Mouse (Mus musculus): ENCODE measurements around the gene Trp53inp2. TPM values are rescaled to one million over a fixed set of nuclear protein-coding genes. Genes with fewer than 3 reads are reported as not detected.

Trp53inp2 gene
- total and polyA plus RNA-seq, 3 experiments, result 2.7 to 7.0 TPM; not detected in 1

DNA sequence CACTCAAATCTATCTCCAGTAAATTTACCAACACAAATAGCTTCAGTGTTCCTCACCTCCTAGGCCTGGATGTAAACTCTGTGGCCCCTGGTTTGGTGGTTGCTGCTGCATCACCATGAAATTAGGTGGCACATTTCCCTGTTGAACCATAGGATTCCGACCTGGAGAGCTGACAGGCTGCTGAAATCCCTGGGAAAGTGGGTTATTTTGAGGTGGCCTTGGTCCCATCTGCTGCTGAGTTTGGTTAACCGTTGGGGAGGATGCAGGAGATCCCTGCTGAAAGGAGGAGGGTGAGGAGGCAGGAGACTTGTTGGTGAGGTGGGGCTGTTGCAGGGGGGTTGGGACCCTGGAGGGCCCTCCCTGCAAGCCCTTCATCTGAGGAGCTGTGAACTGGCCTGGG, 40.1 kb downstream of the Trp53inp2 start:
- Histone ChIP-seq H3K27ac (ENCODE audit: control insufficient read depth, low read depth, low read length) (no peak overlapping the region), H3K9me3 (replicated peaks; ENCODE audit: insufficient read depth, low read length) (no peaks in the 10 kb centered on the region), H3K9ac (ENCODE audit: control insufficient read depth, low read depth, low read length, poor library complexity, severe bottlenecking) (no peak overlapping the region), H3K79me2 (ENCODE audit: control insufficient read depth, insufficient read depth, low read length, poor library complexity) (no peaks in the 10 kb centered on the region), H3K36me3 (ENCODE audit: control insufficient read depth in 1 of 2, insufficient read depth in 2 of 2, low read length in 2 of 2) (peaks cover 0 to 19% of the 10 kb centered on the region in 2 experiments; a peak in 2 of 4 replicates), H3K27me3 (ENCODE audit: control insufficient read depth in 1 of 2, insufficient read depth in 2 of 2, low read length in 2 of 2) (no peaks in the 10 kb centered on the region), H3K4me1 (ENCODE audit: control insufficient read depth in 1 of 2, insufficient read depth in 2 of 2, low read length in 2 of 2) (no peaks in the 10 kb centered on the region), H3K4me3 (ENCODE audit: control insufficient read depth in 1 of 2, insufficient read depth in 1 of 2, low read depth in 2 of 2, low read length in 2 of 2) (no peak overlapping the region)
- no peak for DNase-seq (ENCODE audit: low read depth, low spot score)
- no peak for TF ChIP-seq USF1 (IDR thresholded peaks at IDR 0.05; ENCODE audit: low read depth, low read length)
- TF ChIP-seq GABPA (IDR thresholded peaks at IDR 0.05; ENCODE audit: low read depth, low read length), result no peak
- no peak for TF ChIP-seq RAD21 (IDR thresholded peaks at IDR 0.05; ENCODE audit: low read depth, low read length)
- no peak for TF ChIP-seq POLR2A (IDR thresholded peaks at IDR 0.05; ENCODE audit: control insufficient read depth in 1 of 2, insufficient read depth in 1 of 2, low read depth in 1 of 2, low read length in 2 of 2, poor library complexity in 1 of 2)
- TF ChIP-seq POLR2AphosphoS2 (IDR thresholded peaks at IDR 0.05; ENCODE audit: low read length), result no peak
- TF ChIP-seq NRF1 (IDR thresholded peaks at IDR 0.05; ENCODE audit: insufficient read depth, low read depth, low read length, poor library complexity, severe bottlenecking), result no peak
- no peak for TF ChIP-seq TBP (IDR thresholded peaks at IDR 0.05; ENCODE audit: low read depth, low read length)
- no peak for TF ChIP-seq MAZ (IDR thresholded peaks at IDR 0.05; ENCODE audit: low read depth, low read length)
- TF ChIP-seq BHLHE40 (IDR thresholded peaks at IDR 0.05; ENCODE audit: borderline replicate concordance, low read depth, low read length), result no peak
- no peak for TF ChIP-seq KAT2A (conservative IDR thresholded peaks at IDR 0.05; ENCODE audit: low read depth, low read length)
- no peak for TF ChIP-seq CHD2 (IDR thresholded peaks at IDR 0.05; ENCODE audit: low read length)
- no peak for TF ChIP-seq ZMIZ1 (IDR thresholded peaks at IDR 0.05; ENCODE audit: low read depth, low read length)
- TF ChIP-seq UBTF (IDR thresholded peaks at IDR 0.05; ENCODE audit: borderline replicate concordance, insufficient read depth, low read depth, low read length), result no peak
- TF ChIP-seq MEF2A (IDR thresholded peaks at IDR 0.05; ENCODE audit: extremely low read depth, insufficient replicate concordance, low read depth, low read length, poor library complexity, severe bottlenecking), result no peak
- no peak for TF ChIP-seq CHD1 (IDR thresholded peaks at IDR 0.05; ENCODE audit: low read depth, low read length)
- TF ChIP-seq MYB (IDR thresholded peaks at IDR 0.05; ENCODE audit: low read depth, low read length), result no peak

DNA sequence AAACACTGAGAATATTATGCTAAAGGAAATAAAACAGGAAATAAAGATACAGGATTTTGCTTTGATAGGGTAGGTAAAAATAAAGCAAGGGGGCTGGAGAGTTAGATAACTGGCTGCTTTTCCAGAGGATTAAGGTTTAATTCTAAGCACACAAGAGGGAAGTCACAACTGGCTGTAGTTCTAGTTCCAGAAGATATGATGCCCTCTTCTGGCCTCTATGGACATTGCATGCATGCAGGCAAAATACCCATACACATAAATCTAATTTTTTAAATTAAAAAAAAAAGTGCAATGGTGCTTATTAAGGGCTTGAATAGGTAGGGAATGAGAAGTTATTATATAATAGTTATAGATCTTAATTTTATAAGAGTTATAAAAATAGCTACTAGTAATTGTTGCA, 55.6 kb downstream of the Trp53inp2 start:
- Histone ChIP-seq H3K27me3 (ENCODE audit: control insufficient read depth in 1 of 2, insufficient read depth in 2 of 2, low read length in 2 of 2) (no peaks in the 10 kb centered on the region), H3K36me3 (ENCODE audit: control insufficient read depth in 1 of 2, insufficient read depth in 2 of 2, low read length in 2 of 2) (peaks cover 0 to 14% of the 10 kb centered on the region in 2 experiments; a peak in 2 of 4 replicates), H3K79me2 (ENCODE audit: control insufficient read depth, insufficient read depth, low read length, poor library complexity) (no peaks in the 10 kb centered on the region), H3K9me3 (replicated peaks; ENCODE audit: insufficient read depth, low read length) (no peaks in the 10 kb centered on the region), H3K9ac (ENCODE audit: control insufficient read depth, low read depth, low read length, poor library complexity, severe bottlenecking) (no peak overlapping the region), H3K4me3 (ENCODE audit: control insufficient read depth in 1 of 2, insufficient read depth in 1 of 2, low read depth in 2 of 2, low read length in 2 of 2) (no peak overlapping the region), H3K4me1 (ENCODE audit: control insufficient read depth in 1 of 2, insufficient read depth in 2 of 2, low read length in 2 of 2) (no peaks in the 10 kb centered on the region), H3K27ac (ENCODE audit: control insufficient read depth, low read depth, low read length) (no peak overlapping the region)
- DNase-seq (ENCODE audit: low read depth, low spot score), result peak; percentile 72
- TF ChIP-seq MYB (IDR thresholded peaks at IDR 0.05; ENCODE audit: low read depth, low read length), result no peak
- peak; percentile 65 for TF ChIP-seq ZNF384 (IDR thresholded peaks at IDR 0.05; ENCODE audit: low read depth, low read length)
- TF ChIP-seq SIN3A (IDR thresholded peaks at IDR 0.05; ENCODE audit: low read length), result no peak
- no peak for TF ChIP-seq JUND (IDR thresholded peaks at IDR 0.05; ENCODE audit: low read depth, low read length)
- no peak for TF ChIP-seq EP300 (IDR thresholded peaks at IDR 0.05; ENCODE audit: low read depth in 1 of 2, low read length in 2 of 2)
- no peak for TF ChIP-seq ELF1 (IDR thresholded peaks at IDR 0.05; ENCODE audit: low read depth, low read length)
- TF ChIP-seq MAX (IDR thresholded peaks at IDR 0.05; ENCODE audit: low read length), result no peak
- TF ChIP-seq POLR2AphosphoS2 (IDR thresholded peaks at IDR 0.05; ENCODE audit: low read length), result no peak
- TF ChIP-seq CHD2 (IDR thresholded peaks at IDR 0.05; ENCODE audit: low read length), result no peak
- TF ChIP-seq POLR2A (IDR thresholded peaks at IDR 0.05; ENCODE audit: control insufficient read depth in 1 of 2, insufficient read depth in 1 of 2, low read depth in 1 of 2, low read length in 2 of 2, poor library complexity in 1 of 2), result no peak
- no peak for TF ChIP-seq USF1 (IDR thresholded peaks at IDR 0.05; ENCODE audit: low read depth, low read length)
- TF ChIP-seq ETS1 (IDR thresholded peaks at IDR 0.05; ENCODE audit: low read depth, low read length), result no peak
- TF ChIP-seq ZC3H11A (IDR thresholded peaks at IDR 0.05; ENCODE audit: low read depth, low read length), result peak; percentile 32
- TF ChIP-seq GATA1 (IDR thresholded peaks at IDR 0.05; ENCODE audit: low read depth, low read length), result no peak
- no peak for TF ChIP-seq UBTF (IDR thresholded peaks at IDR 0.05; ENCODE audit: borderline replicate concordance, insufficient read depth, low read depth, low read length)
- no peak for TF ChIP-seq MAZ (IDR thresholded peaks at IDR 0.05; ENCODE audit: low read depth, low read length)
- TF ChIP-seq TBP (IDR thresholded peaks at IDR 0.05; ENCODE audit: low read depth, low read length), result no peak
- TF ChIP-seq ZMIZ1 (IDR thresholded peaks at IDR 0.05; ENCODE audit: low read depth, low read length), result no peak
- TF ChIP-seq E2F4 (IDR thresholded peaks at IDR 0.05; ENCODE audit: borderline replicate concordance, low read depth, low read length), result no peak
- 0 out of 2 replicates have a peak, but pooled peaks have one; percentile 33 for TF ChIP-seq MYC (IDR thresholded peaks at IDR 0.05; ENCODE audit: low read depth, low read length)
- TF ChIP-seq TAL1 (IDR thresholded peaks at IDR 0.05; ENCODE audit: low read length), result no peak
- peak; percentile 40 for TF ChIP-seq RAD21 (IDR thresholded peaks at IDR 0.05; ENCODE audit: low read depth, low read length)
- TF ChIP-seq SMC3 (IDR thresholded peaks at IDR 0.05; ENCODE audit: low read depth, low read length), result peak; percentile 71
- TF ChIP-seq CHD1 (IDR thresholded peaks at IDR 0.05; ENCODE audit: low read depth, low read length), result no peak
- no peak for TF ChIP-seq BHLHE40 (IDR thresholded peaks at IDR 0.05; ENCODE audit: borderline replicate concordance, low read depth, low read length)
- TF ChIP-seq GABPA (IDR thresholded peaks at IDR 0.05; ENCODE audit: low read depth, low read length), result no peak

Measured in MEL (cell line).